Mouse (Mus musculus): ENCODE data around the gene Crybb1.

- TF ChIP-seq CTCF (IDR thresholded peaks at IDR 0.05; ENCODE audit: low read depth): no peak
- no peak for TF ChIP-seq EP300 (optimal IDR thresholded peaks at IDR 0.05)
These were observed 27.3 kb downstream of the Crybb1 start for GRCm38 (mm10) chr5:112282780-112283482.
